Mouse (Mus musculus): Measurements from ENCODE around the gene Gbe1. TPM values are rescaled to one million over a fixed set of nuclear protein-coding genes. Genes with fewer than 3 reads are reported as not detected.

The Gbe1 gene
- polyA plus RNA-seq, 1 experiment from 2014 or later, result 22.6 TPM

DNA sequence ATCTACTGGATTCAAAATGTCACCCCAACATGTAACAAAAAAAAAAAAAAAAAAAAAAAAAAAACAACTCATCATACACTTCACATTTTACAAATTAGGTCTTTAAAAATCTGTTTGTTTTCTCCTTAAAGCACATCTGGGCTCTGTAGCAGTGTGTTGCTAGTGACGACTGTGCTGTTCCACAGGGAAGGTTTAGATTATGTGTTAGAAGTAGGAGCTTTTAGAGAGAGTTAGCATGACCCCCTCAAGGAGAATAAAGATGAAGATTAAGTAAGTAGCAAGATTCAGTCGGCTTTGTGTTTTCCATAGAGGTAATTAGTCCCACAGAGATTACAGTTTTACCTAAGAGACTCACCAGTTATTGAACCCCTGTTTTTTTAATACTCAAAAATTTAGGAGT lies 16.3 kb downstream of the Gbe1 start:
- H3K36me3 ChIP-seq (replicated peaks), result no peaks in the 10 kb centered on the region
- no peak overlapping the region for H3K4me3 ChIP-seq (replicated peaks)
- WGBS, result 63% methylated on average over 2 of the region's 2 CpGs
- H3K9ac ChIP-seq, result no peak overlapping the region
- no peak overlapping the region for H3K4me2 ChIP-seq
- no peak overlapping the region for H3K27ac ChIP-seq
- H3K27me3 ChIP-seq, result no peaks in the 10 kb centered on the region
- ATAC-seq (ENCODE audit: low FRiP score), result no peak
- H3K4me1 ChIP-seq, result no peaks in the 10 kb centered on the region
- no peaks in the 10 kb centered on the region for H3K9me3 ChIP-seq

DNA sequence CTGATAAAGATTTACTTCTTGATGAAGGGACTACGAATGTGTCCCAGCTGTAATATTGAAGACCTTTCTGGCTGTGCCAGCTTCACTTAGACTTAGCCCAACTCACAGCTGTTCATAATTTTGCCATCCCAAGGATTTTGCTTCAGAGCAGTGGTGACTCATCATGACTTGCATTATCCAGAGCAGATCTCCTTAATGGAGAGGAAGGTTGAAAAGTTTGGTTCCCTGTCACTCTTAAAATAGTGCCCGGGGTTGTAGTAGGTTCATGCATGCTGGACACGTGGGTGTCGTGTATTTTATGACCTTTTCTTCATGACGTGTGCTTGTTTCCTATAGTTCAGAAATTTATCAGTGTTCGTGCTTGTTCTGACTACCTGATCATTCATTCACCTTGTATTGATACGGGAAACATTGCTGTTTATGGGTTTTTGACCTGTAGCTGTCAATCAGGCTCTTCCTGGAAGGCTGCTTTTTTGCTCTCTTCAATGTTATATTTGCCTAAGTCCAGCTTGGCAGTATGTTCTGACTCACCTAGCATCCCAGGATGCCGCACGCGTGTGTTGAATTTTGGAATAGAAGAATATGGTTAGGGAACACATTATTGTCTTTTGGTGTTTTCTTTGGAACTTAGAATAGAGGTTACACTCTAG lies 17.0 kb downstream of the Gbe1 start:
- 92% methylated on average over 10 of the region's 10 CpGs for WGBS
- Histone ChIP-seq H3K4me1 (no peaks in the 10 kb centered on the region), H3K9ac (no peak overlapping the region), H3K4me3 (replicated peaks) (no peak overlapping the region), H3K27me3 (no peaks in the 10 kb centered on the region), H3K36me3 (replicated peaks) (no peaks in the 10 kb centered on the region), H3K9me3 (no peaks in the 10 kb centered on the region), H3K4me2 (no peak overlapping the region), H3K27ac (no peak overlapping the region)
- ATAC-seq (ENCODE audit: low FRiP score), result no peak

DNA sequence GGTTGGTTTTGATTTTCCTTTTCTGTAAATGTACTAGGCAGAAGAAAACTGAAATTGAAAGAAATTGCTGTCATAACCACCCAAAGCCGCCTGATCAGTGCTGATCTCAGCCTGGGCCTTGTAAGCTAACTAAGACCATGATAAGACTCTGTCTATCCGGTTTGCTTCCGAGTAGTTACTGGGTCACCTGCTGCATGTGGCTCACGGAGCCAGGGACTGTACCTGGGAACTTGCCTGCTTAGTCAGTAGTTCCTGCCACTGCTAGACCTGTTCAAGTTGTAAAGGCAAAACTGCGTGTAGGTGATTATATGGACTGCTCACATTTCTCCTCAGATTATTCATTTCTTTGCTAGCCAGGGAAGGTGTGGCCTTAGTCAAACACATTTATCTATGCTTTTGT lies 21.1 kb downstream of the Gbe1 start:
- no peaks in the 10 kb centered on the region for H3K9me3 ChIP-seq
- no peaks in the 10 kb centered on the region for H3K27me3 ChIP-seq
- no peak overlapping the region for H3K4me3 ChIP-seq (replicated peaks)
- H3K4me2 ChIP-seq, result no peak overlapping the region
- no peaks in the 10 kb centered on the region for H3K4me1 ChIP-seq
- no peak for ATAC-seq (ENCODE audit: low FRiP score)
- WGBS, result 91% methylated on average over 5 of the region's 5 CpGs
- H3K9ac ChIP-seq, result no peak overlapping the region
- H3K36me3 ChIP-seq (replicated peaks), result no peaks in the 10 kb centered on the region
- no peak overlapping the region for H3K27ac ChIP-seq

DNA sequence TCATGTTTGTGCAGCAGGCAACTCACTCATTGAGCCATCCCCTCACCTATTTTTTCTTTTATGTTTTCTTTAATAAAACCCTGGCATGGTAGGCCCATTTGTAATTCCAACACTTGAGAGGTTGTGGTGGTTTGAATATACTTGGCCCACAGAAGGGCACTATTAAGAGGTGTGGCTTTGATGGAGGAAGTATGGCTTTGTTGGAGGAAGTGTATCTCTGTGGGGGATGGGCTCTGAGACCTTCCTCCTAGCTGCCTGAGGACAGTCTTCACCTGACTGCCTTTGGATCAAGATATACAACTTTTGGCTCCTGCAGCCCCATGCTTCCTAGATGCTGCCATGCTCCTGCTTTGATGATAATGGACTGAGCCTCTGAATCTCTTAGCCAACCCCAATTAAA lies 21.7 kb downstream of the Gbe1 start:
- Histone ChIP-seq H3K36me3 (replicated peaks) (no peaks in the 10 kb centered on the region), H3K9me3 (no peaks in the 10 kb centered on the region), H3K4me3 (replicated peaks) (no peak overlapping the region), H3K27ac (no peak overlapping the region), H3K4me1 (no peaks in the 10 kb centered on the region), H3K27me3 (no peaks in the 10 kb centered on the region), H3K9ac (no peak overlapping the region), H3K4me2 (no peak overlapping the region)
- ATAC-seq (ENCODE audit: low FRiP score), result no peak

DNA sequence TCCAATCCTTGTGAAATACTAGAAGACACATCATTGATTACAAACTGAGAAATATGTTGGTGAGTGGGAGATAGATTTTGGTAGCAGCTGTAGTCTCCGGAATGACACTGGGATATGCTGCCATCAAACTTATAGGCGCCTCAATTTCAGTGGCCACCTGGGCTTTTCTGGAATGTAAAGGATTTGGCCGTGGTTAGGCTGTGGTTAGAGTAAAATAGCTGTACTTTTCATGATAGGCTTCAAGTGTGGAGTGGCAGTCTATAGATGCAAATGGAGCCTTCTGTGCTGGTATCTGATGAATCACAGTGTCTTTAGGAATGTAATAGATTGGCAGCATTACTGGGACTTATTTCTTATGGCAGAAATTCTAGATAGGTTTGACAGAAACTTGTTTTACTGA lies 23.9 kb downstream of the Gbe1 start:
- Histone ChIP-seq H3K4me2 (no peak overlapping the region), H3K4me1 (no peaks in the 10 kb centered on the region), H3K9me3 (no peaks in the 10 kb centered on the region), H3K9ac (no peak overlapping the region), H3K36me3 (replicated peaks) (no peaks in the 10 kb centered on the region), H3K27me3 (no peaks in the 10 kb centered on the region), H3K27ac (no peak overlapping the region), H3K4me3 (replicated peaks) (no peak overlapping the region)
- WGBS, result 88% methylated on average over 3 of the region's 3 CpGs
- no peak for ATAC-seq (ENCODE audit: low FRiP score)

DNA sequence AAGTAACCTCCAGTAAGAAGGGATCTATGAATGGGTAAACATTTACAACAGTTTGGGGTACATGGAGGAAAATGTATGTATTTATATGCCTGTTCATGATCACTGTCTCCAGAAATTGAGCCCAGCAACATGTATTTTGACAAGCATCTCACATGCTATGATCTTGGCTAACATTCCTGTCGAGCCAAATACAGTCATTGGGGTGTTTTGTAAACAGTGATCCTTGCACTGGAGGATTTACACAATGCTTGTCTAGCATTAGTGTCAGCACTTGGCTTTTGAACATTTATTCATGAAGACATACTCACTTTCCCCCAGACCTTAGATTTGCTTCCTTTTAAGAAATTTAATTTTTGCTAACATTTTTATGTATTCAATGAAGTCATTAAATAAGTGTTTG lies 30.7 kb downstream of the Gbe1 start:
- H3K4me3 ChIP-seq (replicated peaks), result no peak overlapping the region
- 63% methylated on average over 1 of the region's 1 CpGs for WGBS
- peaks cover 5% of the 10 kb centered on the region; the same call in 1 of the 2 replicates for H3K4me1 ChIP-seq
- no peak for ATAC-seq (ENCODE audit: low FRiP score)
- H3K27me3 ChIP-seq, result no peaks in the 10 kb centered on the region
- no peaks in the 10 kb centered on the region for H3K36me3 ChIP-seq (replicated peaks)
- H3K9ac ChIP-seq, result no peak overlapping the region
- no peak overlapping the region for H3K4me2 ChIP-seq
- no peaks in the 10 kb centered on the region for H3K9me3 ChIP-seq
- no peak overlapping the region for H3K27ac ChIP-seq

DNA sequence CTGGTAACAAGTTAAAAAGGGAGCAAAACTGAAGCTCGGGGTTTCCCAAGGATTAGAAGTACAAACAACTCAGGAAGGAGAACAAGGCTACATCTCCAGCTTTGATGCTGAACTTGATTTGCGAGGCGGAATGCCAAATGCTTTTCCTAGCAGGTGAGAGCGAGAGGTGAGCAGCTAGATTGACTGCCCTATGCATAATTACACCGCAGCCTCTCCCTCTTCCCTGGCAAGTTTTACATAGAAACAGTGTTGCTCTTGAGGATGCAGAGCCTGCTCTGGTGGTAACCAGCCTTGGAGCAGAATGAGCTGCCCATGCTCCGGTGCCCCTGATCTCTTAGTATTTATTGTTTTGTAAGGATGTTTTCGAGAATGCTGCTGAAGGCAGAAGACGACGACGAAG lies 31.9 kb downstream of the Gbe1 start:
- H3K27ac ChIP-seq, result no peak overlapping the region

DNA sequence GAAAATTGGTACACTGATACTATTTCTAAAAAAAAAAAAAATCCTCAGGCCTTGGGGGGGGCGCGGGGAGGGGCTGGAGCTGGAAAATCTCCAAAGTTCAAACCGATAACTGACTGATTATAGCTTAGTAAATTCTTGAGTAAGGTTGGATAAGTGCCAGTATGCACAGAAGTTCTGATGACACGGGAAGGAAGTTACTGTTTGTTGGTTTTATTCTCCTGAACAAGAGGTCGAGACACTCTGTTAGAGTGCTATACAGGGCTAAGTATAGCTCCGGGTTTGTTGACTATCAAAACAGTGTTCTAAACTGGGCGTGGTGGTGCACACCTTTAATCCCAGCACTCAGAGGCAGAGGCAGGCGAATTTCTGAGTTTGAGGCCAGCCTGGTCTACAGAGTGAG lies 36.3 kb downstream of the Gbe1 start:
- H3K27ac ChIP-seq, result no peak overlapping the region
- no peak overlapping the region for H3K4me2 ChIP-seq
- no peaks in the 10 kb centered on the region for H3K9me3 ChIP-seq
- WGBS, result 88% methylated on average over 8 of the region's 8 CpGs
- no peak for ATAC-seq (ENCODE audit: low FRiP score)
- H3K4me3 ChIP-seq (replicated peaks), result no peak overlapping the region
- no peaks in the 10 kb centered on the region for H3K36me3 ChIP-seq (replicated peaks)
- peaks cover 5% of the 10 kb centered on the region; the same call in 1 of the 2 replicates for H3K4me1 ChIP-seq
- no peaks in the 10 kb centered on the region for H3K27me3 ChIP-seq
- no peak overlapping the region for H3K9ac ChIP-seq

More for the DNA sequence above, 31.9 kb downstream of the Gbe1 start:
- WGBS, result 49% methylated on average over 10 of the region's 10 CpGs
- Histone ChIP-seq H3K4me2 (no peak overlapping the region), H3K27me3 (no peaks in the 10 kb centered on the region), H3K4me3 (replicated peaks) (no peak overlapping the region), H3K9me3 (no peaks in the 10 kb centered on the region), H3K4me1 (peaks cover 5% of the 10 kb centered on the region; the same call in 1 of the 2 replicates), H3K9ac (no peak overlapping the region), H3K36me3 (replicated peaks) (no peaks in the 10 kb centered on the region)
- ATAC-seq (ENCODE audit: low FRiP score), result no peak

DNA sequence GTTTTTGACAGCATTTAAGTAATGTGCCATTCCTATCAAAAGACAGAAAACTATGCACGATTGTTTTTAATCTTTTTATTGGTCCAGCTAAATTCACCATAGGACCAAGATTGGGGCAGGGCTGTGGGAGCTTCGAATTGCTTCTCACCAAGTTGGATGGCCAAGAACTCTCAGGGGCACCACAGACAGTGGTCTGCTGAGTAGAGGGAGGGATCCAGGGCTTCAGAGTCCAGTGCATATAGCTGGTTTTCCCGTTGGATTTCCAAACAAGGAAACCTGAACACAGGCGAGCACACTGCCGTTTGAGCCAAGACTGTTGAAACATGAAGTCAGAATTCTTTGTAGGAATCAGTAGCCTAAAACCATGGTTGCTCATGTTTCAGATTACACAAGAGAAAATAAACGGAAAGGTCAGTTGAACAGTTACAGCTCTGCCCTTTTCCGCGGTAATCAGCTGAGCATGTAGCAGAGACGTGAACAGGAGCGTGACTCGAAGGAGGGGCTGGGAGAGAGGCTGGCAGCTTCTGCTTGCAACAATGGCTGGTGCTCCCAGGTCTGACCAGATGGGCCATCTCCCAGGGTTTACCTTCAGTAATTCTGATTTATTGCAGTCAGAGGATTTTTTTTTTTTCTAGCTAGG lies 38.0 kb downstream of the Gbe1 start:
- no peak for ATAC-seq (ENCODE audit: low FRiP score)
- H3K4me2 ChIP-seq, result no peak overlapping the region

DNA sequence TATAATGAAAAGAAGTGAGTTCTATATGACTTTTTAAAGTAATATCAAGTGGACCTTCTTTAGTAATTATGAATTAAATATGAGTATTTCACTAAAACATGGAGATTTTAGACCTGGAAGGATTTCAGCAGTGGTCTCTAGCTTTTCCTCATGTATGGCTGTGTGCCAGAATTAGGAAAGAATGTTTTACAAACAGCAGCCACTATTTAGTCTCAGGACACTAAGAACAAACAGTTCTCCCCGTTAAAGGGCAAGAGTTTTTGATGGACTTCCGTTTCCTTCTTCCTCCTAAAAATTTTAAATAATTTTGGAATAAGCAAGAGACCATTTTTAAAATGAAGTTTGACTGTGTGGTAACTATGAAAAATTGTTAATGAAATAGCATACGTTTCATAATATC lies 38.8 kb downstream of the Gbe1 start:
- no peak overlapping the region for H3K27ac ChIP-seq
- 81% methylated on average over 3 of the region's 3 CpGs for WGBS
- H3K4me2 ChIP-seq, result no peak overlapping the region
- H3K4me1 ChIP-seq, result no peaks in the 10 kb centered on the region
- no peaks in the 10 kb centered on the region for H3K36me3 ChIP-seq (replicated peaks)
- H3K9ac ChIP-seq, result no peak overlapping the region
- ATAC-seq (ENCODE audit: low FRiP score), result no peak
- no peaks in the 10 kb centered on the region for H3K27me3 ChIP-seq
- no peaks in the 10 kb centered on the region for H3K9me3 ChIP-seq
- H3K4me3 ChIP-seq (replicated peaks), result no peak overlapping the region

More for the DNA sequence above, 38.0 kb downstream of the Gbe1 start:
- no peaks in the 10 kb centered on the region for H3K36me3 ChIP-seq (replicated peaks)
- no peak overlapping the region for H3K4me3 ChIP-seq (replicated peaks)
- H3K9me3 ChIP-seq, result no peaks in the 10 kb centered on the region
- H3K9ac ChIP-seq, result no peak overlapping the region
- no peak overlapping the region for H3K27ac ChIP-seq
- 83% methylated on average over 11 of the region's 11 CpGs for WGBS
- H3K27me3 ChIP-seq, result no peaks in the 10 kb centered on the region
- no peaks in the 10 kb centered on the region for H3K4me1 ChIP-seq

DNA sequence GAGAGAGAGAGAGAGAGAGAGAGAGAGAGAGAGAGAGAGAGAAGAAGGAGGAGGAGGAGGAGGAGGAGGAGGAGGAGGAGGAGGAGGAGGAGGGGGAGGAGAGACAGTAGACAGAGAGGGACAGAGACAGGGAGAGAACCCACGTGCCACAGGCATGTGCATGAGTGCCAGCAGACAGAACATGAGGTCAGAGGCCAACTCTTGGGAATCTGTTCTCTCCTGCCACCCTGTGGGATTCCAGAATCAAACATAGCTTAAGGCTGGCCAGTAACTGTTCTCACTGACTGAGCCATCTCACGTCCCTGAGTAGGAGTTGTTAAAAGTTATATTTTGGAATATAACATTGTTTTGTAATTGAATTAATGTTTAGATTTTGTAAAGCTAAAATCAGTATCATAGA lies 39.3 kb downstream of the Gbe1 start:
- no peaks in the 10 kb centered on the region for H3K36me3 ChIP-seq (replicated peaks)
- no peak overlapping the region for H3K4me2 ChIP-seq
- H3K27ac ChIP-seq, result no peak overlapping the region
- H3K9me3 ChIP-seq, result no peaks in the 10 kb centered on the region
- no peaks in the 10 kb centered on the region for H3K27me3 ChIP-seq
- no peak overlapping the region for H3K9ac ChIP-seq
- no peaks in the 10 kb centered on the region for H3K4me1 ChIP-seq
- WGBS, result 42% methylated on average over 2 of the region's 2 CpGs
- ATAC-seq (ENCODE audit: low FRiP score), result no peak
- H3K4me3 ChIP-seq (replicated peaks), result no peak overlapping the region

DNA sequence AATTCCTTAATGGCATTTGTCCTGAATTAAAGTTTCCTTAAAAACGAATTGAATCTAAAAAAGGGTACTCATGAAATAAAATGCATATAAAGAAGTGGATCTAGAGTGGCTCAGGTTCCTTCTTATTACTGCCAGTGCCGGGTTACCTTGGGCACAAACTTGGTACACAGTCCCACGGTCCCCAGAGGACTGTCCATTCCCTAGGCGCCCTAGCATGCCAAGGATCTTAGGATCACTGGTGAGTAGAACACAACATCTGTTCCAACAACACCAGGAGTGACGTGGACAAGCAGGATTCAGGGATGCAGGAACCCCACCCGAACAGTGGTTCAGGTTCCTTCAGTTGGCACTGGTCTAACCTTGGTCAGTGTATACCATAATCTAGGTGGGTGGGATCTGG lies 44.6 kb downstream of the Gbe1 start:
- ATAC-seq (ENCODE audit: low FRiP score), result no peak
- WGBS, result 92% methylated on average over 6 of the region's 6 CpGs
- no peak overlapping the region for H3K4me3 ChIP-seq (replicated peaks)
- H3K27ac ChIP-seq, result no peak overlapping the region
- H3K4me1 ChIP-seq, result no peaks in the 10 kb centered on the region
- peaks cover 8% of the 10 kb centered on the region; the same call in 1 of the 2 replicates for H3K9me3 ChIP-seq
- no peak overlapping the region for H3K4me2 ChIP-seq
- no peaks in the 10 kb centered on the region for H3K27me3 ChIP-seq
- H3K9ac ChIP-seq, result no peak overlapping the region
- no peaks in the 10 kb centered on the region; the same call in 1 of the 2 replicates for H3K36me3 ChIP-seq (replicated peaks)

DNA sequence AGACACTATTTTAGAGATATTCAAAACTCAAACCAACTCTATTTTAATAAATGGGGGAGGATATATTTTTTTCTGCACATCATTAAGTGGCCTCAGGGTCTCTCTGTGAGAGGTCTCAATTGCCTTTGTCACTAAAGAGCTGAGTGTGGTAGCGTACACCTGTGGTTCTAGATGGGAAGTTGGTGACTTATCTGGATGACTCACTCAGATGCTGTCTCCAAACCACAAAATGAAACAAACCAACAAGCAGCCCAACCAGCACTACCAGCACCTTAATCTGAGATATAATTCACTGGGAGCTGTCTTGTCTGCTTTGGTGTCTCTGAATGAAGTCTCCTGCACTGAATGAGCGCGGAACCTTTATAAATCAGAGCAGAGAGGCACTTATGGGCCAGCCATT lies 51.5 kb downstream of the Gbe1 start:
- no peak overlapping the region for H3K27ac ChIP-seq
- WGBS, result 96% methylated on average over 3 of the region's 3 CpGs
- no peak overlapping the region for H3K9ac ChIP-seq
- ATAC-seq (ENCODE audit: low FRiP score), result no peak
- H3K27me3 ChIP-seq, result no peaks in the 10 kb centered on the region
- no peaks in the 10 kb centered on the region for H3K4me1 ChIP-seq
- no peak overlapping the region for H3K4me2 ChIP-seq
- no peaks in the 10 kb centered on the region; the same call in 1 of the 2 replicates for H3K36me3 ChIP-seq (replicated peaks)
- H3K9me3 ChIP-seq, result no peaks in the 10 kb centered on the region
- no peak overlapping the region for H3K4me3 ChIP-seq (replicated peaks)
